Comparison of ENCODE assay signal across 31 mouse cellular contexts in the genomic region with DNA sequence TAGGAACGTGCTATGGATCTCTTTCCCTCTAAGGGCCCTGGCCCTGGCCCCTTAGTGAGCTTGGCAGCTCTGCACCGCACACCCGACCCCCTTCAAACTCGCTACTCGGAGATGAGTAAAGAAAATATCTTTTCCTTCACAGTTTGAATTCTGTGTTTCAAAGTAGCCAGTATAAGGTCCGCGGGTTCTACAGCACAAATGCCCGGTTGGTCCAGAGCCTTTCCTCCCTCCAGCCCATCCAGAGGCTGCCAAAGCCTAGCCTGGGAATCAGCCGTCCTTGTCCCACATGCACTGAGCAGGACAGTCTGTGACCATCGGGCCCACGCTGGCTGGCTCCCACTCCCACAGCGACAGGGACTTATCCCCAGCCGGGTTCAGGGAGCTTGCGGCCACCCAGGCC. TPM values are rescaled to one million over a fixed set of nuclear protein-coding genes. Genes with fewer than 3 reads are reported as not detected.
"Had no signal": no experiment of that assay in that cellular context is flagged by ENCODE, and none has a peak within 500 bp of the region (broad histone marks: within the 10 kb centered on the region; RNA-seq: fewer than 3 reads in every experiment).

Gene Clpsl2 (plus strand): TSS at position 301 of the 400 bp plus-strand sequence.

- H3K27ac ChIP-seq: heart, embryonic 10.5 days; hindbrain, embryonic 10.5 days; hindbrain, embryonic 12.5 days; hindbrain, embryonic 14.5 days; intestine, embryonic 15.5 days; layer of hippocampus, adult 2 months; left cerebral cortex, adult 2 months; limb, embryonic 10.5 days; limb, embryonic 12.5 days had no signal

- H3K9ac ChIP-seq: heart, embryonic 12.5 days; hindbrain, embryonic 12.5 days; hindbrain, embryonic 14.5 days; intestine, embryonic 15.5 days; limb, embryonic 12.5 days had no signal

- H3K4me3 ChIP-seq: heart, embryonic 10.5 days; heart, embryonic 12.5 days; hindbrain, embryonic 10.5 days; hindbrain, embryonic 12.5 days; intestine, embryonic 15.5 days; layer of hippocampus, adult 2 months; left cerebral cortex, adult 2 months; limb, embryonic 10.5 days; limb, embryonic 12.5 days had no signal

- H3K4me1 ChIP-seq: heart, embryonic 12.5 days had no signal

- H3K27me3 ChIP-seq: hindbrain, embryonic 12.5 days; intestine, embryonic 15.5 days had no signal

- H3K36me3 ChIP-seq: heart, embryonic 10.5 days; heart, embryonic 12.5 days; hindbrain, embryonic 10.5 days; hindbrain, embryonic 12.5 days; intestine, embryonic 15.5 days; limb, embryonic 10.5 days; limb, embryonic 12.5 days had no signal

- H3K9me3 ChIP-seq: heart, embryonic 10.5 days; heart, embryonic 12.5 days; hindbrain, embryonic 10.5 days; hindbrain, embryonic 12.5 days; intestine, embryonic 15.5 days; limb, embryonic 10.5 days; limb, embryonic 12.5 days had no signal

- DNase-seq: gastrocnemius, postnatal 14 days; gastrocnemius, postnatal 36 days; heart, adult 18-20 months; heart, postnatal 10 days; heart, postnatal 4 days; kidney, adult 18-20 months; kidney, adult 8-10 months; kidney, postnatal 10 days; kidney, postnatal 25 days; kidney, postnatal 4 days; liver had no signal

RNA-seq across cellular contexts. Expression of gene Clpsl2, which starts in this region (rescaled TPM):
- polyA plus RNA-seq: frontal cortex, adult 2 months; heart, embryonic 10.5 days; heart, embryonic 12.5 days; heart, embryonic 14.5 days; heart, embryonic 16.5 days; hindbrain, embryonic 10.5 days; hindbrain, embryonic 12.5 days; hindbrain, embryonic 14.5 days; hindbrain, embryonic 16.5 days; inflammation-experienced regulatory T-cells, adult 6 months; intestine, embryonic 15.5 days; intestine, postnatal 0 days; kidney, embryonic 14.5 days; kidney, embryonic 16.5 days; limb, embryonic 10.5 days; limb, embryonic 12.5 days; limb, embryonic 14.5 days; liver, embryonic 11.5 days had no signal
